Comparison of ENCODE assay signal across 11 mouse cellular contexts in the genomic region with DNA sequence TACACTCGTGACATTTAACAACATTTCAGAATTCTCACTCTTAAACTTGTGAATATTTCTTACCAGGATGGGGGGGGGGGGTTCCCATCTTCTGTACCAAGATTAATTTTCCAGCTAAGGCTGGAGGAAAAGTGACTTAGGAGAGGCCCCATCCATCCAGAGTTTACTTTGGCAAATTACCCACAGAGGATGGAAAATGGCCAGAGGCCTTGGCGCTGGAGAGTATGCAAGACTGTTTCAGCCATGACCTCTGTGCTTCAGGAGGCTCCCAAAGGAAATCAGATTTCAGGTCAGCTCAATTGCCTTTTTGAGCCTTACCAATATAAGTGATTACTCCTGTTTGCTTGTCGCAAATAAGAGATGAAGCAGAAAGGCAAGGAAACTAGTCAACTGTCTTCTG.
A peak's percentile ranks its signal among the peaks of the same experiment; 100 is the strongest.
DNase-seq lines count a peak whose midpoint lies in the region; ATAC-seq lines count a peak whose summit lies in the region.
"Had no signal": no experiment of that assay in that cellular context is flagged by ENCODE, and none has a peak within 500 bp of the region (broad histone marks: within the 10 kb centered on the region; RNA-seq: fewer than 3 reads in every experiment).

No protein-coding gene starts in this region.

- ATAC-seq in limb, embryonic 13.5 days (ENCODE audit: low FRiP score, low read depth): no peak
- ATAC-seq in forebrain, embryonic 11.5 days (replicated peaks; ENCODE audit: low FRiP score): no peak

- H3K9me3 ChIP-seq in limb, embryonic 13.5 days: no peaks in the 10 kb centered on the region
- H3K9me3 ChIP-seq in limb, embryonic 10.5 days (replicated peaks): no peaks in the 10 kb centered on the region
- H3K9me3 ChIP-seq in forebrain, embryonic 11.5 days (ENCODE audit: control insufficient read depth, low read length): no peaks in the 10 kb centered on the region
- H3K9me3 ChIP-seq: megakaryocyte, embryonic 14.5 days had no signal

- H3K4me1 ChIP-seq in limb, embryonic 13.5 days: 0 out of 2 replicates have a peak, but pooled peaks cover 14% of the 10 kb centered on the region
- H3K4me1 ChIP-seq in limb, embryonic 10.5 days: no peaks in the 10 kb centered on the region
- H3K4me1 ChIP-seq in forebrain, embryonic 11.5 days (replicated peaks; ENCODE audit: control insufficient read depth, insufficient read depth, low read length): no peaks in the 10 kb centered on the region
- H3K4me1 ChIP-seq: megakaryocyte, embryonic 14.5 days had no signal

- H3K4me3 ChIP-seq in limb, embryonic 13.5 days: no peak overlapping the region
- no peak overlapping the region for H3K4me3 ChIP-seq in limb, embryonic 10.5 days
- H3K4me3 ChIP-seq in forebrain, embryonic 11.5 days (ENCODE audit: low read depth, low read length): no peak overlapping the region
- H3K4me3 ChIP-seq: megakaryocyte, embryonic 14.5 days had no signal

- H3K4me2 ChIP-seq in limb, embryonic 13.5 days (replicated peaks): no peak overlapping the region
- no peak overlapping the region for H3K4me2 ChIP-seq in forebrain, embryonic 11.5 days (ENCODE audit: low read depth, low read length, severe bottlenecking)

- DNase-seq in limb, embryonic 10.5 days (ENCODE audit: low spot score): no peak
- peak; percentile 44 for DNase-seq in gastrocnemius, postnatal 10 days
- peak; percentile 68 to 69 for DNase-seq in kidney, postnatal 25 days
- peak; percentile 16 for DNase-seq in testis, postnatal 14 days (ENCODE audit: low spot score)
- no peak for DNase-seq in forebrain, embryonic 11.5 days (ENCODE audit: low spot score)
- no peak for DNase-seq in urinary bladder, postnatal 4 days (ENCODE audit: low spot score in 2 of 2)
- no peak for DNase-seq in right cerebral cortex, postnatal 36 days (ENCODE audit: low spot score in 2 of 2)
- DNase-seq: left cerebral cortex, postnatal 4 days had no signal

- 60% methylated on average over 3 of the region's 3 CpGs for WGBS in limb, embryonic 13.5 days
- WGBS in limb, embryonic 10.5 days: 86% methylated on average over 3 of the region's 3 CpGs
- 85% methylated on average over 3 of the region's 3 CpGs for WGBS in forebrain, embryonic 11.5 days

- H3K27ac ChIP-seq in limb, embryonic 13.5 days: 0 out of 2 replicates have a peak overlapping the region, but pooled peaks have one; percentile 22
- no peak overlapping the region for H3K27ac ChIP-seq in limb, embryonic 10.5 days
- H3K27ac ChIP-seq in forebrain, embryonic 11.5 days (ENCODE audit: low read depth, low read length): no peak overlapping the region

- no peaks in the 10 kb centered on the region for H3K27me3 ChIP-seq in limb, embryonic 13.5 days
- H3K27me3 ChIP-seq in limb, embryonic 10.5 days (ENCODE audit: low read depth, poor library complexity, severe bottlenecking): no peaks in the 10 kb centered on the region
- H3K27me3 ChIP-seq in forebrain, embryonic 11.5 days (ENCODE audit: control insufficient read depth, insufficient read depth, low read length): no peaks in the 10 kb centered on the region
- H3K27me3 ChIP-seq: CH12.LX; megakaryocyte, embryonic 14.5 days had no signal

- H3K36me3 ChIP-seq in limb, embryonic 13.5 days: no peaks in the 10 kb centered on the region
- no peaks in the 10 kb centered on the region for H3K36me3 ChIP-seq in limb, embryonic 10.5 days
- no peaks in the 10 kb centered on the region for H3K36me3 ChIP-seq in forebrain, embryonic 11.5 days (ENCODE audit: control insufficient read depth, insufficient read depth, low read length)

- no peak overlapping the region for H3K9ac ChIP-seq in limb, embryonic 13.5 days
- H3K9ac ChIP-seq in forebrain, embryonic 11.5 days (ENCODE audit: low read length): no peak overlapping the region

Comparison
In these comparisons a context has a peak if more than half of its experiments do, and no peak if none do; other contexts are left out.
1. DNase-seq: peak in gastrocnemius, postnatal 10 days (single experiment), kidney, postnatal 25 days (2 of 2) and testis, postnatal 14 days (single experiment); none in limb, embryonic 10.5 days (single experiment), forebrain, embryonic 11.5 days (single experiment), urinary bladder, postnatal 4 days (0 of 2) and right cerebral cortex, postnatal 36 days (0 of 2).